Mouse (Mus musculus) olfactory bulb, adult 2 months (tissue): ENCODE results near the gene Ror2. TPM values are rescaled to one million over a fixed set of nuclear protein-coding genes. Genes with fewer than 3 reads are reported as not detected.

Source experiments
- H3K27ac ChIP-seq: fragments of 200-500 bp; 2 replicates; pipeline ENCODE4 v1.5.1; 2012; ENCODE audit warnings: low read depth, low read length; ENCODE audit not compliant: insufficient read depth
- H3K4me1 ChIP-seq: fragments of 200-500 bp; 2 replicates; pipeline ENCODE4 v1.6.1; 2012; ENCODE audit warnings: low read length; ENCODE audit not compliant: control insufficient read depth, insufficient read depth
- H3K4me3 ChIP-seq: fragments of 200-500 bp; 2 replicates; pipeline ENCODE4 v1.5.1; 2012; ENCODE audit warnings: mild to moderate bottlenecking, low read depth, low read length, moderate library complexity; ENCODE audit not compliant: insufficient read depth
- CTCF ChIP-seq: fragments of 200-500 bp; IDR thresholded peaks from 2 replicates; pipeline ENCODE4 v1.5.1; 2012; ENCODE audit warnings: low read depth, mild to moderate bottlenecking, low read length, moderate library complexity; ENCODE audit not compliant: insufficient read depth
- POLR2A ChIP-seq: fragments of 200-500 bp; IDR thresholded peaks from 2 replicates; pipeline ENCODE4 v1.6.1; 2012; ENCODE audit warnings: mild to moderate bottlenecking, low read depth, low read length, moderate library complexity; ENCODE audit not compliant: insufficient read depth
- WGBS: fragments of 180-500 bp; shearing (Covaris S2); methylation state at CpG from one replicate; pipeline ENCODE4 v1.1.7; 2018; 5-methylcytosine and 5-hydroxymethylcytosine counted together
- polyA plus RNA-seq: library from polyadenylated mRNA; stranded (reverse); fragments of >200 nt; gene quantifications from 2 replicates; pipeline ENCODE4 v1.2.4, GENCODE M21; 2012; ENCODE audit warnings: low replicate concordance; ENCODE audit not compliant: missing spikeins, insufficient read depth, insufficient read length

Ror2 gene
- polyA plus RNA-seq, 1 experiment: not detected

- Histone ChIP-seq H3K4me3 (no peak overlapping the region), H3K4me1 (no peaks in the 10 kb centered on the region), H3K27ac (no peak overlapping the region)
- no peak for TF ChIP-seq CTCF
- TF ChIP-seq POLR2A: no peak
- WGBS: 80% methylated on average over 17 of the region's 17 CpGs
These were observed 190.7 kb downstream of the Ror2 start for GRCm38 (mm10) chr13:53095222-53095621.

- H3K27ac ChIP-seq: no peak overlapping the region
- WGBS: 90% methylated on average over 8 of the region's 8 CpGs
- no peak for TF ChIP-seq CTCF
- no peak for TF ChIP-seq POLR2A
- H3K4me1 ChIP-seq: no peaks in the 10 kb centered on the region
- H3K4me3 ChIP-seq: no peak overlapping the region
These were observed 191.3 kb downstream of the Ror2 start for GRCm38 (mm10) chr13:53094658-53095057.

GRCm38 (mm10) chr13:53093407-53093806 is 192.5 kb downstream of the Ror2 start:
- 86% methylated on average over 4 of the region's 4 CpGs for WGBS
- TF ChIP-seq CTCF: no peak
- no peak for TF ChIP-seq POLR2A
- Histone ChIP-seq H3K27ac (no peak overlapping the region), H3K4me1 (no peaks in the 10 kb centered on the region), H3K4me3 (no peak overlapping the region)

- WGBS: 65% methylated on average over 23 of the region's 23 CpGs
- Histone ChIP-seq H3K27ac (no peak overlapping the region), H3K4me3 (no peak overlapping the region), H3K4me1 (no peaks in the 10 kb centered on the region)
- TF ChIP-seq CTCF (no peak), POLR2A (no peak)
These were observed 199.2 kb downstream of the Ror2 start for GRCm38 (mm10) chr13:53086552-53087282.

- TF ChIP-seq CTCF: no peak
- TF ChIP-seq POLR2A: no peak
- no peak overlapping the region for H3K27ac ChIP-seq
- WGBS: 77% methylated on average over 6 of the region's 6 CpGs
- peaks cover 7% of the 10 kb centered on the region; the same call in 1 of the 2 replicates for H3K4me1 ChIP-seq
- H3K4me3 ChIP-seq: no peak overlapping the region
These were observed 204.1 kb downstream of the Ror2 start for GRCm38 (mm10) chr13:53081846-53082245.

GRCm38 (mm10) chr13:53077732-53078345 is 208.1 kb downstream of the Ror2 start:
- no peak overlapping the region for H3K4me3 ChIP-seq
- H3K4me1 ChIP-seq: peaks cover 7% of the 10 kb centered on the region; the same call in 1 of the 2 replicates
- H3K27ac ChIP-seq: no peak overlapping the region
- TF ChIP-seq CTCF: no peak
- no peak for TF ChIP-seq POLR2A
- WGBS: 19% methylated on average over 15 of the region's 15 CpGs

GRCm38 (mm10) chr13:53075006-53075405 is 210.9 kb downstream of the Ror2 start:
- peaks cover 7% of the 10 kb centered on the region; the same call in 1 of the 2 replicates for H3K4me1 ChIP-seq
- WGBS: 73% methylated on average over 5 of the region's 5 CpGs
- no peak overlapping the region for H3K4me3 ChIP-seq
- no peak overlapping the region for H3K27ac ChIP-seq
- no peak for TF ChIP-seq CTCF
- no peak for TF ChIP-seq POLR2A

- Histone ChIP-seq H3K4me1 (no peaks in the 10 kb centered on the region), H3K4me3 (no peak overlapping the region), H3K27ac (no peak overlapping the region)
- TF ChIP-seq POLR2A (no peak), CTCF (no peak)
- WGBS: 81% methylated on average over 22 of the region's 22 CpGs
These were observed 216.7 kb downstream of the Ror2 start for GRCm38 (mm10) chr13:53069076-53069690.

GRCm38 (mm10) chr13:53068461-53068860 is 217.5 kb downstream of the Ror2 start:
- 90% methylated on average over 8 of the region's 8 CpGs for WGBS

More at GRCm38 (mm10) chr13:53068461-53068860, 217.5 kb downstream of the Ror2 start:
- Histone ChIP-seq H3K4me1 (no peaks in the 10 kb centered on the region), H3K27ac (no peak overlapping the region), H3K4me3 (no peak overlapping the region)
- TF ChIP-seq POLR2A (no peak), CTCF (no peak)
